Mouse (Mus musculus): ENCODE measurements around the gene Nyap1. TPM values are rescaled to one million over a fixed set of nuclear protein-coding genes. Genes with fewer than 3 reads are reported as not detected.
A peak's percentile ranks its signal among the peaks of the same experiment; 100 is the strongest.

Nyap1 gene
- polyA plus RNA-seq, 1 experiment from 2014 or later: 1.0 TPM

DNA sequence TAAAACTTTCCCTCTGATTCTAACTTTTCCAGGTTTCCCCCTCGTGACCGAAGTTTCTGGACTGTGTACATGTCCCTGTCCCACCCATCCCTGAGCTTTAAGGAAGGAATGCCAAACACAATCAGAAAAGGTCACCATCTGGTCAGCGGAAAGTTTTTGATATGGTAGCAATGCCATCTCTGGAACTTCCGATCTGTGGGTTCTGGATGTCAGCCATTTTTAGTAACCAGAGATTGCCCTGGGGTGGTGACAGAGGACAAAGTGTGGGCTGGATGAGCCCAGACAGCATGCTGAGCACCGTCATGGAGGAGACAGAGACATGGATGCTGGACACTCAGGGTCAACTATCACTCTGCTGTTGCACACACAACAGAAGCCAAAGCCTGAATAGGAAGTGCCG is 22.3 kb downstream of the Nyap1 start:
- H3K9ac ChIP-seq (ENCODE audit: low read length): no peak overlapping the region
- 77% methylated on average over 6 of the region's 6 CpGs for WGBS
- no peaks in the 10 kb centered on the region for H3K27me3 ChIP-seq (ENCODE audit: control insufficient read depth, insufficient read depth, low read length)
- no peaks in the 10 kb centered on the region for H3K9me3 ChIP-seq (ENCODE audit: control insufficient read depth, low read length)
- no peak overlapping the region for H3K4me2 ChIP-seq (replicated peaks; ENCODE audit: low read depth)
- no peak overlapping the region for H3K27ac ChIP-seq (replicated peaks)
- TF ChIP-seq CTCF (IDR thresholded peaks at IDR 0.05; ENCODE audit: low read depth): no peak
- no peak for TF ChIP-seq EP300 (optimal IDR thresholded peaks at IDR 0.05)
- no peak overlapping the region for H3K4me3 ChIP-seq (ENCODE audit: low read depth, low read length)
- no peaks in the 10 kb centered on the region for H3K36me3 ChIP-seq (ENCODE audit: control insufficient read depth, insufficient read depth, low read length)
- H3K4me1 ChIP-seq (replicated peaks; ENCODE audit: control insufficient read depth, insufficient read depth): no peaks in the 10 kb centered on the region
- DNase-seq (ENCODE audit: low spot score) (no peak), ATAC-seq (ENCODE audit: low FRiP score, low TSS enrichment) (no peak)

GRCm38 (mm10) chr5:137718020-137718790 is 23.2 kb downstream of the Nyap1 start:
- no peak for DNase-seq (ENCODE audit: low spot score)
- Histone ChIP-seq H3K4me2 (replicated peaks; ENCODE audit: low read depth) (no peak overlapping the region), H3K4me1 (replicated peaks; ENCODE audit: control insufficient read depth, insufficient read depth) (no peaks in the 10 kb centered on the region), H3K4me3 (ENCODE audit: low read depth, low read length) (no peak overlapping the region), H3K27ac (replicated peaks) (no peak overlapping the region), H3K27me3 (ENCODE audit: control insufficient read depth, insufficient read depth, low read length) (no peaks in the 10 kb centered on the region), H3K9me3 (ENCODE audit: control insufficient read depth, low read length) (no peaks in the 10 kb centered on the region), H3K36me3 (ENCODE audit: control insufficient read depth, insufficient read depth, low read length) (no peaks in the 10 kb centered on the region), H3K9ac (ENCODE audit: low read length) (no peak overlapping the region)
- TF ChIP-seq CTCF (IDR thresholded peaks at IDR 0.05; ENCODE audit: low read depth): no peak
- no peak for TF ChIP-seq EP300 (optimal IDR thresholded peaks at IDR 0.05)
- 51% methylated on average over 8 of the region's 8 CpGs for WGBS
- ATAC-seq (ENCODE audit: low FRiP score, low TSS enrichment): no peak

DNA sequence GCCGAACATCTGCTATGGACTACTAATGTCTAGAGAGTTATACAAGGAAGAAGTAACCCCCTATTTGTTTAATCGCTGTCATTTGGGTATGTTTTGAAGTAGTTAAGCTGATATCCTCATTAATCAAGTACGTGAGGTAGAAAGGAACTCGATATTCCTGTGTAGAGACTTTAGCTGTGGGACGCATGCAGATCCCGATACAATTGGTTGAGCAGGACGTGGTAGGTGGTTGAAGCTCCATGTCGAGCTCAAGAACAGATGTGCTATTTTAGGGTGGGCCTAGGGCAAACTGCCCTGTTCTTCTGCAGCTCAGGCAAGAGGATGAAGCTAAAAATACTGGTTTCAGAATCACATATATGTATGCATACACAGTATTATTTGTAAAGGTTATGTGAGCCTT is 25.7 kb downstream of the Nyap1 start:
- Histone ChIP-seq H3K27me3 (ENCODE audit: control insufficient read depth, insufficient read depth, low read length) (no peaks in the 10 kb centered on the region), H3K4me3 (ENCODE audit: low read depth, low read length) (no peak overlapping the region), H3K9me3 (ENCODE audit: control insufficient read depth, low read length) (no peaks in the 10 kb centered on the region), H3K9ac (ENCODE audit: low read length) (no peak overlapping the region), H3K27ac (replicated peaks) (peak overlapping the region; percentile 53; the same call in 1 of the 2 replicates), H3K4me2 (replicated peaks; ENCODE audit: low read depth) (no peak overlapping the region), H3K36me3 (ENCODE audit: control insufficient read depth, insufficient read depth, low read length) (no peaks in the 10 kb centered on the region), H3K4me1 (replicated peaks; ENCODE audit: control insufficient read depth, insufficient read depth) (no peaks in the 10 kb centered on the region)
- 18% methylated on average over 8 of the region's 8 CpGs for WGBS
- no peak for ATAC-seq (ENCODE audit: low FRiP score, low TSS enrichment)
- TF ChIP-seq EP300 (optimal IDR thresholded peaks at IDR 0.05): no peak
- TF ChIP-seq CTCF (IDR thresholded peaks at IDR 0.05; ENCODE audit: low read depth): no peak
- DNase-seq (ENCODE audit: low spot score): no peak

DNA sequence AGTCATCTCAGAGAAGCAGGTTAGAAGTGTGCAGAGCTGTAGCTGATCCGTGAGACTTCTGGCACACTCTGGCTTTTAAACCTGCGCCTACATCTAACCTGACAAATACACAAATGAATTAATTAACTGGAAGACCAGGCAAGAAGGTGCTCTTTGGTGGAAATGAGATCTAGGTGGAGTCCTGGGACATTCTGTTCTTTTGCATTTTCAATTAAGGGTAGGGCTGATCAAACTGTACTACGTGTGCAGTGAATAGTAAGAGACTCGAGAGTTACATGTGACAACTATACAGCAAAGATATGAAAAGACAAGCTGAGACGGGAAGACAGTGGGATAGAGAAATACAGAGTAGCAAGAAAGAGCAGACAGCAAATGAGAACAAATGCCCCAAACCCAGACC is 28.0 kb downstream of the Nyap1 start:
- Histone ChIP-seq H3K27ac (replicated peaks) (peak overlapping the region; percentile 78), H3K36me3 (ENCODE audit: control insufficient read depth, insufficient read depth, low read length) (no peaks in the 10 kb centered on the region), H3K4me2 (replicated peaks; ENCODE audit: low read depth) (no peak overlapping the region), H3K4me3 (ENCODE audit: low read depth, low read length) (no peak overlapping the region), H3K9ac (ENCODE audit: low read length) (no peak overlapping the region), H3K4me1 (replicated peaks; ENCODE audit: control insufficient read depth, insufficient read depth) (no peaks in the 10 kb centered on the region), H3K27me3 (ENCODE audit: control insufficient read depth, insufficient read depth, low read length) (no peaks in the 10 kb centered on the region), H3K9me3 (ENCODE audit: control insufficient read depth, low read length) (no peaks in the 10 kb centered on the region)
- WGBS: 54% methylated on average over 5 of the region's 5 CpGs
- no peak for DNase-seq (ENCODE audit: low spot score)
- peak; percentile 66 for ATAC-seq (ENCODE audit: low FRiP score, low TSS enrichment)
- peak; percentile 88 for TF ChIP-seq EP300 (optimal IDR thresholded peaks at IDR 0.05)
- TF ChIP-seq CTCF (IDR thresholded peaks at IDR 0.05; ENCODE audit: low read depth): no peak

DNA sequence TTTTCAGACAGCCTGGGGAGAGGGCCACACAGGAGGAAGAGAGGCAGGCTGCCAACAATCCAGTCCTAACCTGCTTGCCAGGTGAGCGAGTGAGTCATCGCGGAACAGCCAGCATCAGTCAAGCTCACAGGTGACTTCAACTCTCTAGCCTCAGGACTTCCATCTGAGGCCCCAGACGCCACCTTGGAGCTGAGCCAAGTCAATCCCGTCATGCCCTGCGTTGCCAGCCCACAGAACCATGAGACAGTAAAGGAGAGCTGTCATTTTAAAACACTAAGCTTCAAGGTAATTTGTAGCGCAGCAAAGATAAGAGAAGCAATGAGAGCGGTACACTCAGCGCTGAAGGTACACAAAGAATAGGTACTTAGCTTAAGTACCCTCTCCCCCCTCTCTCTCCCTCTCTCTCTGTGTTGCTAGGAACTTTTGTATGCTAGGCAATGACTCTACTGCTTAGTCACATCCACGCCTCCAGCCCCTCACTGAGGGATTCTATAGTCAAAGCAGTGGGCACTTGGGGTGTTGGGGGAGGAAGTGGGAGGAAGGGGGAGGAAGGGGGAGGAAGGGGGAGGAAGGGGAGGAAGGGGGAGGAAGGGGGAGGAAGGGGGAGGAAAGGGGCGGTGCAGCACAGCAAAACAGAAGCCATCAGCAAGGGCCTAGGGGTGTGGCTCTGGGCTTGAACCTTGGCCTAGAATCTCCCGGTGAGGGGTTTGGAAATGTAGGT is 34.3 kb downstream of the Nyap1 start:
- H3K27ac ChIP-seq (replicated peaks): peak overlapping the region; percentile 82
- H3K36me3 ChIP-seq (ENCODE audit: control insufficient read depth, insufficient read depth, low read length): no peaks in the 10 kb centered on the region
- no peak overlapping the region for H3K4me2 ChIP-seq (replicated peaks; ENCODE audit: low read depth)
- no peak overlapping the region for H3K4me3 ChIP-seq (ENCODE audit: low read depth, low read length)
- no peaks in the 10 kb centered on the region for H3K9me3 ChIP-seq (ENCODE audit: control insufficient read depth, low read length)
- no peaks in the 10 kb centered on the region; the same call in 1 of the 2 replicates for H3K4me1 ChIP-seq (replicated peaks; ENCODE audit: control insufficient read depth, insufficient read depth)
- no peak overlapping the region for H3K9ac ChIP-seq (ENCODE audit: low read length)
- ATAC-seq (ENCODE audit: low FRiP score, low TSS enrichment) (peak; percentile 95), DNase-seq (ENCODE audit: low spot score) (peak; percentile 96)
- TF ChIP-seq CTCF (IDR thresholded peaks at IDR 0.05; ENCODE audit: low read depth): no peak
- peak; percentile 54 for TF ChIP-seq EP300 (optimal IDR thresholded peaks at IDR 0.05)
- 33% methylated on average over 12 of the region's 12 CpGs for WGBS
- no peaks in the 10 kb centered on the region for H3K27me3 ChIP-seq (ENCODE audit: control insufficient read depth, insufficient read depth, low read length)

DNA sequence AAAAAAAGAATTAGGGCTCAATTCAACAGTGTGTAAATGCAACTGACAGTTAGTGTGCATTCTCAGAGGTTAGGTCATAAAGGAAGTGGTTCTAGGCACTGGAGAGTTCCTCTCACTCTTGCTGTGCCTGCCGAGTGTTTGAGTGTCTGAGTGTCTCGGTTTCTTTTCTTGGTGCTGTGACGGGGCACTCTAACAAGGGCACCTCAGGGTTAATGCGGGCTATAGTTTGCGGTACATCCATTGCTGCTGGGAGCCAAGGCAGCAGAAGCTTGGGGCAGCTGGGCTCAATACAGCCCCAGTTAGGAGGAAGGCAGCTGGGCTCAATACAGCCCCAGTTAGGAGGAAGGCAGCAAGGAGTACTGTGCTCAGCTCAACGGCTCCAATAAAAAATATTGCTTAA is 36.2 kb downstream of the Nyap1 start:
- DNase-seq (ENCODE audit: low spot score) (no peak), ATAC-seq (ENCODE audit: low FRiP score, low TSS enrichment) (no peak)
- Histone ChIP-seq H3K9ac (ENCODE audit: low read length) (no peak overlapping the region), H3K9me3 (ENCODE audit: control insufficient read depth, low read length) (no peaks in the 10 kb centered on the region), H3K27me3 (ENCODE audit: control insufficient read depth, insufficient read depth, low read length) (no peaks in the 10 kb centered on the region), H3K27ac (replicated peaks) (no peak overlapping the region), H3K4me2 (replicated peaks; ENCODE audit: low read depth) (no peak overlapping the region), H3K36me3 (ENCODE audit: control insufficient read depth, insufficient read depth, low read length) (no peaks in the 10 kb centered on the region), H3K4me1 (replicated peaks; ENCODE audit: control insufficient read depth, insufficient read depth) (no peaks in the 10 kb centered on the region; the same call in 1 of the 2 replicates), H3K4me3 (ENCODE audit: low read depth, low read length) (no peak overlapping the region)
- TF ChIP-seq CTCF (IDR thresholded peaks at IDR 0.05; ENCODE audit: low read depth): no peak
- TF ChIP-seq EP300 (optimal IDR thresholded peaks at IDR 0.05): no peak
- 61% methylated on average over 6 of the region's 6 CpGs for WGBS

Data from stomach, postnatal 0 days (tissue).